ENCODE assay signal across 19 mouse cellular contexts in genomic region chr9:121309287-121309686, GRCm38 (mm10). TPM values are rescaled to one million over a fixed set of nuclear protein-coding genes. Genes with fewer than 3 reads are reported as not detected.
DNase-seq lines count a peak whose midpoint lies in the region; ATAC-seq and TF ChIP-seq lines count a peak whose summit lies in the region.
"Had no signal": no experiment of that assay in that cellular context is flagged by ENCODE, and none has a peak within 500 bp of the region (broad histone marks: within the 10 kb centered on the region; RNA-seq: fewer than 3 reads in every experiment).

No protein-coding gene starts in this region.

- peak overlapping the region; percentile 95 for H3K27ac ChIP-seq in gastrocnemius, adult 2 months
- H3K27ac ChIP-seq in midbrain, embryonic 16.5 days (ENCODE audit: low read length) = 0 out of 2 replicates have a peak overlapping the region, but pooled peaks have one; percentile 15
- no peak overlapping the region for H3K27ac ChIP-seq in midbrain, embryonic 14.5 days (replicated peaks; ENCODE audit: low read depth, low read length)
- peak overlapping the region; percentile 46; the same call in 1 of the 2 replicates for H3K27ac ChIP-seq in hindbrain, embryonic 16.5 days (ENCODE audit: low read depth, low read length)

- H3K9ac ChIP-seq in midbrain, embryonic 16.5 days (ENCODE audit: low read depth, low read length) = no peak overlapping the region
- H3K9ac ChIP-seq in midbrain, embryonic 14.5 days (replicated peaks; ENCODE audit: low read length) = no peak overlapping the region
- H3K9ac ChIP-seq in hindbrain, embryonic 16.5 days (ENCODE audit: low read depth, low read length) = no peak overlapping the region

- H3K27me3 ChIP-seq in midbrain, embryonic 16.5 days (ENCODE audit: control insufficient read depth, insufficient read depth, low read depth, low read length) = no peaks in the 10 kb centered on the region
- no peaks in the 10 kb centered on the region for H3K27me3 ChIP-seq in midbrain, embryonic 14.5 days (ENCODE audit: control insufficient read depth, insufficient read depth, low read length)
- no peaks in the 10 kb centered on the region for H3K27me3 ChIP-seq in hindbrain, embryonic 16.5 days (replicated peaks; ENCODE audit: control insufficient read depth, insufficient read depth, low read length)

- H3K36me3 ChIP-seq in midbrain, embryonic 16.5 days (ENCODE audit: control insufficient read depth, insufficient read depth, low read length) = no peaks in the 10 kb centered on the region
- no peaks in the 10 kb centered on the region for H3K36me3 ChIP-seq in midbrain, embryonic 14.5 days (ENCODE audit: control insufficient read depth, insufficient read depth, low read length)
- H3K36me3 ChIP-seq in hindbrain, embryonic 16.5 days (ENCODE audit: control insufficient read depth, insufficient read depth, low read length) = no peaks in the 10 kb centered on the region

- 28% methylated on average over 4 of the region's 4 CpGs for WGBS in midbrain, embryonic 16.5 days
- 16% methylated on average over 4 of the region's 4 CpGs for WGBS in midbrain, embryonic 14.5 days
- WGBS in hindbrain, embryonic 16.5 days = 26% methylated on average over 4 of the region's 4 CpGs

- H3K4me2 ChIP-seq in midbrain, embryonic 16.5 days (ENCODE audit: low read length) = no peak overlapping the region
- no peak overlapping the region for H3K4me2 ChIP-seq in midbrain, embryonic 14.5 days (ENCODE audit: low read length)
- H3K4me2 ChIP-seq in hindbrain, embryonic 16.5 days (ENCODE audit: low read length) = no peak overlapping the region

- TF ChIP-seq CTCF in gastrocnemius, adult 2 months (IDR thresholded peaks at IDR 0.05) = no peak

- peaks cover 25% of the 10 kb centered on the region for H3K4me1 ChIP-seq in midbrain, embryonic 16.5 days (ENCODE audit: control insufficient read depth, insufficient read depth, low read length)
- H3K4me1 ChIP-seq in midbrain, embryonic 14.5 days (ENCODE audit: control insufficient read depth, insufficient read depth, low read length) = peaks cover 31% of the 10 kb centered on the region
- peaks cover 34% of the 10 kb centered on the region for H3K4me1 ChIP-seq in hindbrain, embryonic 16.5 days (ENCODE audit: control insufficient read depth, insufficient read depth, low read depth, low read length)

- no peak overlapping the region for H3K4me3 ChIP-seq in gastrocnemius, adult 2 months
- H3K4me3 ChIP-seq in midbrain, embryonic 16.5 days (ENCODE audit: low read depth, low read length) = no peak overlapping the region
- no peak overlapping the region for H3K4me3 ChIP-seq in midbrain, embryonic 14.5 days (replicated peaks; ENCODE audit: low read depth, low read length)
- H3K4me3 ChIP-seq in hindbrain, embryonic 16.5 days (ENCODE audit: low read length) = no peak overlapping the region

- H3K9me3 ChIP-seq in midbrain, embryonic 16.5 days (replicated peaks; ENCODE audit: control insufficient read depth, low read length, poor library complexity, severe bottlenecking) = no peaks in the 10 kb centered on the region
- H3K9me3 ChIP-seq in midbrain, embryonic 14.5 days (ENCODE audit: control insufficient read depth, low read length) = no peaks in the 10 kb centered on the region
- no peaks in the 10 kb centered on the region for H3K9me3 ChIP-seq in hindbrain, embryonic 16.5 days (ENCODE audit: control insufficient read depth, low read length)
- H3K9me3 ChIP-seq: G1E had no signal

- no peak for ATAC-seq in midbrain, embryonic 16.5 days
- no peak for ATAC-seq in midbrain, embryonic 14.5 days (ENCODE audit: low FRiP score, low TSS enrichment)
- 0 out of 2 replicates have a peak, but pooled peaks have one; percentile 18 for ATAC-seq in hindbrain, embryonic 16.5 days
- ATAC-seq: inflammation-experienced regulatory T-cells, adult 6 months had no signal

- intact Hi-C loops in gastrocnemius, adult 2 months (cut with DNase I) = no loop called here
- intact Hi-C loops in left cerebral cortex, postnatal 36 days (cut with DNase I) = no loop called here

- DNase-seq in gastrocnemius, adult 2 months = peak; percentile 15
- no peak for DNase-seq in gastrocnemius, postnatal 25 days
- DNase-seq in midbrain, embryonic 14.5 days = no peak
- peak; percentile 52 for DNase-seq in R1 (ENCODE audit: low read depth, low spot score)
- DNase-seq in spleen, adult 12 weeks (ENCODE audit: low spot score) = no peak
- DNase-seq in left cerebral cortex, postnatal 36 days (ENCODE audit: low spot score in 2 of 2) = no peak
- DNase-seq: adrenal gland, adult 8-10 months; B cell, adult 2 months; cerebellum, adult 8-10 months; kidney, adult 8-10 months; left cerebral cortex, postnatal 4 days; lung, adult 2 months; lung, postnatal 36 days; right cerebral cortex, postnatal 25 days; thymus, postnatal 36 days had no signal

RNA-seq across cellular contexts. Expression of gene Trak1, which starts 12.0 kb away (rescaled TPM):
- 100 to 1,000 TPM; 156 to 204 TPM for total RNA-seq in gastrocnemius, adult 2 months (2021)
- 100 to 1,000 TPM; 180 to 193 TPM for total RNA-seq in gastrocnemius, postnatal 25 days (2021)
- 53.8 and 60.6 TPM in 2 replicates for polyA plus RNA-seq in midbrain, embryonic 16.5 days (2015; fragmentation: Nextera tagmentation; extraction: Ambion mirVana)
- polyA plus RNA-seq in midbrain, embryonic 14.5 days (2014; fragmentation: Nextera tagmentation; extraction: Ambion mirVana) = 47.0 and 53.6 TPM in 2 replicates
- polyA plus RNA-seq in hindbrain, embryonic 16.5 days (2015; fragmentation: Nextera tagmentation; extraction: Ambion mirVana) = 57.8 and 59.3 TPM in 2 replicates
- 100 to 1,000 TPM; 229 to 269 TPM for total RNA-seq in left cerebral cortex, postnatal 36 days (2021)

RNA-seq across cellular contexts. Expression of gene Ulk4, which starts 32.3 kb away (rescaled TPM):
- total RNA-seq in gastrocnemius, adult 2 months (2021) = under 1 TPM; 0.11 to 0.36 TPM
- under 1 TPM; 0.18 to 0.29 TPM for total RNA-seq in gastrocnemius, postnatal 25 days (2021)
- polyA plus RNA-seq in midbrain, embryonic 16.5 days (2015; fragmentation: Nextera tagmentation; extraction: Ambion mirVana) = 102 and 112 TPM in 2 replicates
- 75.7 and 79.0 TPM in 2 replicates for polyA plus RNA-seq in midbrain, embryonic 14.5 days (2014; fragmentation: Nextera tagmentation; extraction: Ambion mirVana)
- polyA plus RNA-seq in hindbrain, embryonic 16.5 days (2015; fragmentation: Nextera tagmentation; extraction: Ambion mirVana) = 75.8 and 79.9 TPM in 2 replicates
- 10 to 100 TPM in 1 of 2 experiments, 1 to 10 TPM in 1; 6.3 to 11.4 TPM for total RNA-seq in left cerebral cortex, postnatal 36 days (2021)

Comparison
In these comparisons a context has a peak if more than half of its experiments do, and no peak if none do; other contexts are left out.
1. DNase-seq: peak in gastrocnemius, adult 2 months (single experiment) and R1 (single experiment); none in gastrocnemius, postnatal 25 days (single experiment), midbrain, embryonic 14.5 days (single experiment), spleen, adult 12 weeks (single experiment) and left cerebral cortex, postnatal 36 days (0 of 2).
2. RNA of gene Ulk4, which starts 32.3 kb away (total RNA-seq): 6.3 to 11.4 TPM in left cerebral cortex, postnatal 36 days; 0.11 to 0.36 TPM in gastrocnemius, adult 2 months and 0.18 to 0.29 TPM in gastrocnemius, postnatal 25 days; every median in the first group is over 4 times any median in the second.